Mouse (Mus musculus) kidney, adult 2 months (tissue): Measurements from ENCODE around the gene Cxadr.

Experiments used
- CTCF ChIP-seq: fragments of 200-500 bp; conservative IDR thresholded peaks from 2 replicates; pipeline ENCODE4 v1.5.1; 2011; ENCODE audit warnings: low read depth, mild to moderate bottlenecking, control low read depth, low read length, moderate library complexity, mixed read lengths; ENCODE audit not compliant: insufficient read depth, insufficient read length
- POLR2A ChIP-seq: fragments of 200-500 bp; IDR thresholded peaks from one replicate; pipeline ENCODE4 v1.6.1; 2011; ENCODE audit warnings: low read depth, low read length, control low read depth

GRCm38 (mm10) chr16:78296114-78296513, 5.2 kb upstream of the Cxadr start:
- TF ChIP-seq POLR2A, result no peak
- no peak for TF ChIP-seq CTCF
